Mouse (Mus musculus) brain, embryonic 14.5 days (tissue): ENCODE data around the gene Arx.

ENCODE experiments used
- CTCF ChIP-seq: fragments of 200-500 bp; IDR thresholded peaks from 2 replicates; pipeline ENCODE4 v1.5.1; 2012; ENCODE audit warnings: inconsistent platforms, mild to moderate bottlenecking, moderate library complexity, borderline replicate concordance; ENCODE audit not compliant: insufficient read depth, insufficient read length; ENCODE audit errors: extremely low read depth
- POLR2A ChIP-seq: fragments of 200-500 bp; IDR thresholded peaks from 2 replicates; pipeline ENCODE4 v1.6.1; 2012; ENCODE audit warnings: mild to moderate bottlenecking, inconsistent platforms, borderline replicate concordance; ENCODE audit not compliant: poor library complexity, insufficient read depth, insufficient read length, severe bottlenecking; ENCODE audit errors: extremely low read depth

GRCm38 (mm10) chrX:93317577-93317976, 31.3 kb downstream of the Arx start:
- TF ChIP-seq CTCF (no peak), POLR2A (no peak)
